Mouse (Mus musculus) E14TG2a.4 (cell line): ENCODE measurements around the gene Atp8a2.

ENCODE experiments used
- CTCF ChIP-seq: conservative IDR thresholded peaks from 2 replicates; pipeline ENCODE4 v1.5.1; 2014; ENCODE audit warnings: low read length
- NANOG ChIP-seq: IDR thresholded peaks from 2 replicates; pipeline ENCODE4 v1.6.1; 2014; ENCODE audit warnings: borderline replicate concordance, low read length, mixed read lengths
- POU5F1 ChIP-seq: IDR thresholded peaks from 2 replicates; pipeline ENCODE4 v1.6.1; 2014; ENCODE audit warnings: low read length, borderline replicate concordance

DNA sequence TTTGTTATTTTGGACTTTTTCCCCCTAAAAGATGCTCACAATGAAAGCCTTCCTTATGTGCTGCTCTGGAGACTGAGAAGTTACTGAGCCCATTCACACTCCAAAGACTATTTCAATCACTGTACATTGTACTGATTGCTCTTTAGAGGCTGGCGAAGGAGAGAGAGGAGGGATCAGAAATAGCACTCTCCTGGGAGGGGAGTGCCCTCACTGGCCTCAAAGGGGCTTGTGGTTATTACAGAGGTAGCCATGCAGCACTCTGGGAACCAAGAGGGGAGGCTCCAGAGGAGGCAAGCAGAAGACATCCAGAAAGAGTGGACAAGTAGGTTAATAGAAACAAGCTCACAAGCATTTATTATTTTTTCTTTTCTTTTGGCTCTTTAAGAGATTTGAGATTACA, 169.8 kb downstream of the Atp8a2 start:
- TF ChIP-seq CTCF (no peak), POU5F1 (no peak), NANOG (no peak)
